Mouse (Mus musculus) midbrain, embryonic 12.5 days (tissue): ENCODE data around the gene Spock2. TPM values are rescaled to one million over a fixed set of nuclear protein-coding genes. Genes with fewer than 3 reads are reported as not detected.
"Not testable (repeated sequence)": the region's sequence is repeated elsewhere in the genome, so short reads cannot be mapped to it uniquely, and the experiment has no call there.

Experiments used
- ATAC-seq: fragments of 200-750 bp; cut with Nextera tagmentation; 2 replicates; pipeline ENCODE4 v1.8.0; 2017; ENCODE audit warnings: low read depth, moderate TSS enrichment, moderate library complexity; ENCODE audit not compliant: low FRiP score
- H3K27ac ChIP-seq: fragments of 300-500 bp; sonication (generic); replicated peaks from 2 replicates; pipeline ENCODE4 v1.5.1; 2016; ENCODE audit warnings: mild to moderate bottlenecking
- H3K27me3 ChIP-seq: fragments of 300-500 bp; sonication (generic); 2 replicates; pipeline ENCODE4 v1.6.1; 2016; ENCODE audit warnings: mild to moderate bottlenecking
- H3K36me3 ChIP-seq: fragments of 300-500 bp; sonication (generic); 2 replicates; pipeline ENCODE4 v1.6.1; 2016
- H3K4me1 ChIP-seq: fragments of 300-500 bp; sonication (generic); 2 replicates; pipeline ENCODE4 v1.6.1; 2016
- H3K4me2 ChIP-seq: fragments of 300-500 bp; sonication (generic); replicated peaks from 2 replicates; pipeline ENCODE4 v1.6.1; 2016; ENCODE audit warnings: mild to moderate bottlenecking, moderate library complexity
- H3K4me3 ChIP-seq: fragments of 300-500 bp; sonication (generic); 2 replicates; pipeline ENCODE4 v1.5.1; 2016; ENCODE audit warnings: mild to moderate bottlenecking
- H3K9ac ChIP-seq: fragments of 300-500 bp; sonication (generic); replicated peaks from 2 replicates; pipeline ENCODE4 v1.6.1; 2016; ENCODE audit warnings: mild to moderate bottlenecking, moderate library complexity
- H3K9me3 ChIP-seq: fragments of 300-500 bp; sonication (generic); 2 replicates; pipeline ENCODE4 v1.6.1; 2016; ENCODE audit warnings: mild to moderate bottlenecking
- WGBS: fragments of 180-500 bp; shearing (Covaris S2); methylation state at CpG from one replicate; pipeline ENCODE4 v1.1.7; 2016; 5-methylcytosine and 5-hydroxymethylcytosine counted together
- microRNA-seq: library from miRNA; unstranded; fragments of <30 nt; microRNA quantifications from one replicate; pipeline ENCODE4, GENCODE M21; 2017
- polyA plus RNA-seq: library from polyadenylated mRNA; unstranded; fragments of >200 nt; fragmentation: Nextera tagmentation; extraction: Ambion mirVana; gene quantifications from 2 replicates; pipeline ENCODE4 v1.2.1, GENCODE M21; 2016

The Spock2 gene
- polyA plus RNA-seq, 1 experiment from 2014 or later, result 23.8 TPM

DNA sequence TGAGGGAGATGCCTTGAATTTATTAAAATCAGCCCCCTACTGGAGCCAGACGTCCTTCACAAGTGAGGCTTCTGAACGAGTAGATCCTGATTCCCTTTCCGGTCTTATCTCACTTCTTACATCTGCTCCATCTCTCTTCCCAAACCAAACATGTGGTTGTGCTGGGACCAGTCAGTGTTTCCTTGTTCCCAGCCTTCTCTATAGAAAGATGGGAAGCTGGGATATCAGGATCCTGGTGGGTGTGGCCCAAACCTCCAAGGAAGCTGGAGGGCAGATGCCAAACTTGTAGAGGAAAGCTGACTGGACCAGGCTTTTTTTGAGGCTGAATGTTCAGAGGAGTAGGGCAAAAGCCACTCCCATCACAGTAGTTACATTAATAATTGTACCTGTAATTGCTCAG, 68.5 kb downstream of the Spock2 start:
- Histone ChIP-seq H3K4me3 (no peak overlapping the region), H3K36me3 (no peaks in the 10 kb centered on the region), H3K4me1 (no peaks in the 10 kb centered on the region), H3K27me3 (no peaks in the 10 kb centered on the region), H3K27ac (no peak overlapping the region), H3K4me2 (no peak overlapping the region), H3K9ac (no peak overlapping the region), H3K9me3 (no peaks in the 10 kb centered on the region)
- 75% methylated on average over 3 of the region's 3 CpGs for WGBS
- ATAC-seq, result no peak

DNA sequence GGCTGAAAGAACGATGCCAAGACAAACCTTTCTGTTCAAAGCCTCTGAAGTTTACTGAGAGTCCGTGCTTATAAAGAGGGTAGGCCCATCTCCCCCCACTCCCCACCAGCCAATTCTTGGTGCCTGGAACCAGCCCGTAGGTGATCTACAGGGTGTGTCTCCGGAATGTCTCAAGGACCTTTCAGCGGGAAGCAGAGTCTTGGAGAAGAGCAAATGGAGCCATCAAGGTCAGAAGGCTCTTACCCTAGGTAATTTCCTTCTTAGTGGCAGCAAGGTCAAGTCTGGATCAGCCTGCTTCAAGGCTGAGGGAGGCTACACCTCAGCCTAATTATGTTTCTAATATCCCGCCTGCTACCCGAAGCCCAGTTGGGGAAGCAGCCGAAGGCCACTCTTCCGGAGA, 69.3 kb downstream of the Spock2 start:
- not testable (repeated sequence) for H3K4me3 ChIP-seq, H3K4me1 ChIP-seq, H3K36me3 ChIP-seq, H3K27me3 ChIP-seq, H3K9ac ChIP-seq, H3K27ac ChIP-seq, H3K9me3 ChIP-seq, ATAC-seq, H3K4me2 ChIP-seq
- 91% methylated on average over 9 of the region's 9 CpGs for WGBS

Small RNA genes within 50 kb of the gene (microRNA-seq; reads per million reads assigned to microRNA genes)
- gene Mir6906, result not detected

Other genes with a start within 250 kb of the Spock2 start
- 22.5 and 22.7 TPM in 2 replicates for gene Dnajb12, start 226.7 kb upstream of the Spock2 start, polyA plus RNA-seq
- gene Ddit4, start 154.4 kb upstream of the Spock2 start, polyA plus RNA-seq, result 47.6 and 51.6 TPM in 2 replicates
- gene Ascc1, start 103.4 kb upstream of the Spock2 start, polyA plus RNA-seq, result 37.4 and 39.6 TPM in 2 replicates
- gene Anapc16, start 103.1 kb upstream of the Spock2 start, polyA plus RNA-seq, result 110 and 115 TPM in 2 replicates
- 2.3 and 2.5 TPM in 2 replicates for gene Chst3, start 113.0 kb downstream of the Spock2 start, polyA plus RNA-seq
- 85.5 and 96.5 TPM in 2 replicates for gene Psap, start 171.4 kb downstream of the Spock2 start, polyA plus RNA-seq
- 1.7 and 2.3 TPM in 2 replicates for gene Vsir, start 240.6 kb downstream of the Spock2 start, polyA plus RNA-seq